Mouse (Mus musculus): ENCODE measurements around the gene Ephb4. TPM values are rescaled to one million over a fixed set of nuclear protein-coding genes. Genes with fewer than 3 reads are reported as not detected.

The Ephb4 gene
- polyA plus RNA-seq, 1 experiment from 2014 or later: 21.0 TPM

GRCm38 (mm10) chr5:137419105-137419504 is 69.2 kb downstream of the Ephb4 start:
- no peak overlapping the region for H3K4me2 ChIP-seq (replicated peaks; ENCODE audit: low read depth, low read length)
- no peak for ATAC-seq (ENCODE audit: low FRiP score)
- no peaks in the 10 kb centered on the region for H3K4me1 ChIP-seq (replicated peaks; ENCODE audit: control insufficient read depth, insufficient read depth, low read length)
- no peak overlapping the region for H3K27ac ChIP-seq (ENCODE audit: low read depth, low read length)
- no peak for DNase-seq (ENCODE audit: low spot score)
- H3K27me3 ChIP-seq (ENCODE audit: control insufficient read depth, insufficient read depth, low read length): no peaks in the 10 kb centered on the region
- WGBS: 84% methylated on average over 9 of the region's 9 CpGs
- H3K9me3 ChIP-seq (ENCODE audit: control insufficient read depth, low read length): no peaks in the 10 kb centered on the region
- no peaks in the 10 kb centered on the region for H3K36me3 ChIP-seq (ENCODE audit: control insufficient read depth, insufficient read depth, low read length)
- H3K4me3 ChIP-seq (ENCODE audit: low read depth, low read length): no peak overlapping the region
- H3K9ac ChIP-seq (ENCODE audit: low read depth, low read length): no peak overlapping the region

- Histone ChIP-seq H3K4me2 (replicated peaks; ENCODE audit: low read depth, low read length) (no peak overlapping the region), H3K27me3 (ENCODE audit: control insufficient read depth, insufficient read depth, low read length) (no peaks in the 10 kb centered on the region), H3K4me1 (replicated peaks; ENCODE audit: control insufficient read depth, insufficient read depth, low read length) (no peaks in the 10 kb centered on the region), H3K36me3 (ENCODE audit: control insufficient read depth, insufficient read depth, low read length) (no peaks in the 10 kb centered on the region), H3K9me3 (ENCODE audit: control insufficient read depth, low read length) (no peaks in the 10 kb centered on the region), H3K4me3 (ENCODE audit: low read depth, low read length) (no peak overlapping the region), H3K27ac (ENCODE audit: low read depth, low read length) (no peak overlapping the region), H3K9ac (ENCODE audit: low read depth, low read length) (no peak overlapping the region)
- ATAC-seq (ENCODE audit: low FRiP score) (no peak), DNase-seq (ENCODE audit: low spot score) (no peak)
- 78% methylated on average over 4 of the region's 4 CpGs for WGBS
These were observed 69.9 kb downstream of the Ephb4 start for GRCm38 (mm10) chr5:137419841-137420240.

GRCm38 (mm10) chr5:137425648-137426047 is 75.7 kb downstream of the Ephb4 start:
- ATAC-seq (ENCODE audit: low FRiP score) (no peak), DNase-seq (ENCODE audit: low spot score) (no peak)
- Histone ChIP-seq H3K9ac (ENCODE audit: low read depth, low read length) (no peak overlapping the region), H3K9me3 (ENCODE audit: control insufficient read depth, low read length) (no peaks in the 10 kb centered on the region), H3K4me1 (replicated peaks; ENCODE audit: control insufficient read depth, insufficient read depth, low read length) (no peaks in the 10 kb centered on the region), H3K27ac (ENCODE audit: low read depth, low read length) (no peak overlapping the region), H3K4me2 (replicated peaks; ENCODE audit: low read depth, low read length) (no peak overlapping the region), H3K27me3 (ENCODE audit: control insufficient read depth, insufficient read depth, low read length) (no peaks in the 10 kb centered on the region), H3K36me3 (ENCODE audit: control insufficient read depth, insufficient read depth, low read length) (no peaks in the 10 kb centered on the region), H3K4me3 (ENCODE audit: low read depth, low read length) (no peak overlapping the region)
- 82% methylated on average over 6 of the region's 6 CpGs for WGBS

Other genes starting within 250 kb of the Ephb4 start
- gene Trim56, start 233.9 kb upstream of the Ephb4 start, polyA plus RNA-seq (2014; fragmentation: Nextera tagmentation; extraction: Ambion mirVana): 5.5 and 7.1 TPM in 2 replicates
- not detected in 2 replicates for gene Muc3, start 200.8 kb upstream of the Ephb4 start, polyA plus RNA-seq (2014; fragmentation: Nextera tagmentation; extraction: Ambion mirVana)
- 0.14 TPM in 1 of 2 replicates, not detected in the other for gene Muc3a, start 137.7 kb upstream of the Ephb4 start, polyA plus RNA-seq (2014; fragmentation: Nextera tagmentation; extraction: Ambion mirVana)
- 6.2 and 8.1 TPM in 2 replicates for gene Ache, start 62.6 kb upstream of the Ephb4 start, polyA plus RNA-seq (2014; fragmentation: Nextera tagmentation; extraction: Ambion mirVana)
- 8.6 and 9.0 TPM in 2 replicates for gene Ufsp1, start 55.5 kb upstream of the Ephb4 start, polyA plus RNA-seq (2014; fragmentation: Nextera tagmentation; extraction: Ambion mirVana)
- gene Srrt, start 42.4 kb upstream of the Ephb4 start, polyA plus RNA-seq (2014; fragmentation: Nextera tagmentation; extraction: Ambion mirVana): 138 and 140 TPM in 2 replicates
- gene Trip6, start 35.7 kb upstream of the Ephb4 start, polyA plus RNA-seq (2014; fragmentation: Nextera tagmentation; extraction: Ambion mirVana): 27.4 and 28.6 TPM in 2 replicates
- gene Slc12a9, start 16.5 kb upstream of the Ephb4 start, polyA plus RNA-seq (2014; fragmentation: Nextera tagmentation; extraction: Ambion mirVana): 7.1 and 7.5 TPM in 2 replicates
- 0.04 and 0.06 TPM in 2 replicates for gene Zan, start 127.0 kb downstream of the Ephb4 start, polyA plus RNA-seq (2014; fragmentation: Nextera tagmentation; extraction: Ambion mirVana)
- gene Pop7, start 152.4 kb downstream of the Ephb4 start, polyA plus RNA-seq (2014; fragmentation: Nextera tagmentation; extraction: Ambion mirVana): 55.2 and 60.6 TPM in 2 replicates
- 10.6 and 15.4 TPM in 2 replicates for gene Gigyf1, start 168.4 kb downstream of the Ephb4 start, polyA plus RNA-seq (2014; fragmentation: Nextera tagmentation; extraction: Ambion mirVana)
- gene Epo, start 183.1 kb downstream of the Ephb4 start, polyA plus RNA-seq (2014; fragmentation: Nextera tagmentation; extraction: Ambion mirVana): 0.38 and 1.1 TPM in 2 replicates
- gene Gnb2, start 183.4 kb downstream of the Ephb4 start, polyA plus RNA-seq (2014; fragmentation: Nextera tagmentation; extraction: Ambion mirVana): 475 and 483 TPM in 2 replicates
- 45.4 and 47.6 TPM in 2 replicates for gene Actl6b, start 203.4 kb downstream of the Ephb4 start, polyA plus RNA-seq (2014; fragmentation: Nextera tagmentation; extraction: Ambion mirVana)
- 2.5 and 2.7 TPM in 2 replicates for gene Tfr2, start 219.7 kb downstream of the Ephb4 start, polyA plus RNA-seq (2014; fragmentation: Nextera tagmentation; extraction: Ambion mirVana)

All from hindbrain, embryonic 11.5 days (tissue).